Mouse (Mus musculus) liver, embryonic 14.5 days (tissue): ENCODE measurements at regions not wholly inside any gene's neighbourhood (a gene's known extent, or its start where the extent isn't known, plus 50 kb on each side); places are given as distances from the start of the nearest gene placed in this dataset.

Experiments used
- ATAC-seq: fragments of 200-750 bp; cut with Nextera tagmentation; 2 replicates; pipeline ENCODE4 v1.8.0; 2017; ENCODE audit warnings: moderate number of reproducible peaks, mild to moderate bottlenecking, moderate library complexity; ENCODE audit not compliant: insufficient read depth
- DNase-seq, 3 experiments: peaks; one replicate each; pipeline ENCODE4 v3.0.0-alpha.2; 2012 to 2013; ENCODE audit warnings: low read depth in 3 of 3, low spot score in 3 of 3
- H3K27ac ChIP-seq: fragments of 300-500 bp; sonication (generic); 2 replicates; pipeline ENCODE4 v1.5.1; 2014; ENCODE audit warnings: moderate library complexity, mild to moderate bottlenecking, control low read depth, inconsistent platforms
- H3K27me3 ChIP-seq: fragments of 300-500 bp; sonication (generic); 2 replicates; pipeline ENCODE4 v1.6.1; 2014; ENCODE audit warnings: mild to moderate bottlenecking, low read length, moderate library complexity; ENCODE audit not compliant: control insufficient read depth, insufficient read depth
- H3K36me3 ChIP-seq: fragments of 300-500 bp; sonication (generic); replicated peaks from 2 replicates; pipeline ENCODE4 v1.6.1; 2014; ENCODE audit warnings: low read depth; ENCODE audit not compliant: control insufficient read depth, insufficient read depth
- H3K4me1 ChIP-seq, 2 experiments: fragments of 200-500 bp in 1 of 2; fragments of 300-500 bp in 1 of 2; sonication (generic) in 1 of 2; replicated peaks; 2 replicates each; pipeline ENCODE4 v1.6.1; 2012 to 2014; ENCODE audit warnings: antibody characterized with exemption in 1 of 2, inconsistent platforms in 1 of 2, low read length in 1 of 2; ENCODE audit not compliant: control insufficient read depth in 2 of 2, insufficient read depth in 2 of 2
- H3K4me2 ChIP-seq: fragments of 300-500 bp; sonication (generic); 2 replicates; pipeline ENCODE4 v1.6.1; 2014; ENCODE audit warnings: low read depth, mild to moderate bottlenecking, control low read depth, moderate library complexity
- H3K4me3 ChIP-seq, 2 experiments: fragments of 200-500 bp in 1 of 2; fragments of 300-500 bp in 1 of 2; sonication (generic) in 1 of 2; 2 replicates each; pipeline ENCODE4 v1.5.1; 2012 to 2014; ENCODE audit warnings: low read depth in 2 of 2, low read length in 2 of 2, mild to moderate bottlenecking in 2 of 2, control low read depth in 1 of 2, inconsistent platforms in 1 of 2, moderate library complexity in 1 of 2; ENCODE audit not compliant: insufficient read depth in 1 of 2
- H3K9ac ChIP-seq: fragments of 300-500 bp; sonication (generic); replicated peaks from 2 replicates; pipeline ENCODE4 v1.6.1; 2014; ENCODE audit warnings: mild to moderate bottlenecking, control low read depth, moderate library complexity
- H3K9me3 ChIP-seq: fragments of 300-500 bp; sonication (generic); 2 replicates; pipeline ENCODE4 v1.6.1; 2016; ENCODE audit warnings: low read length, mixed read lengths; ENCODE audit not compliant: control insufficient read depth
- CTCF ChIP-seq: IDR thresholded peaks from 2 replicates; pipeline ENCODE4 v1.5.1; 2016; ENCODE audit warnings: antibody characterized with exemption, low read depth, control low read depth
- EP300 ChIP-seq: IDR thresholded peaks from 2 replicates; pipeline ENCODE4 v1.6.1; 2016; ENCODE audit warnings: antibody characterized with exemption, low read depth
- WGBS: fragments of 180-500 bp; shearing (Covaris S2); extraction: QIAGEN DNeasy Blood & Tissue Kit; methylation state at CpG from one replicate; pipeline ENCODE4 v1.1.7; 2014; ENCODE audit not compliant: insufficient replicate concordance; 5-methylcytosine and 5-hydroxymethylcytosine counted together

GRCm38 (mm10) chr4:58728641-58729040 is 58.9 kb downstream of the Olfr267 start:
- Histone ChIP-seq H3K27ac (no peak overlapping the region), H3K4me3 (no peak overlapping the region), H3K36me3 (no peaks in the 10 kb centered on the region), H3K9ac (no peak overlapping the region), H3K27me3 (no peaks in the 10 kb centered on the region), H3K9me3 (no peaks in the 10 kb centered on the region), H3K4me2 (no peak overlapping the region), H3K4me1 (no peaks in the 10 kb centered on the region; a peak in 1 of 4 replicates)
- no peak for TF ChIP-seq EP300
- DNase-seq (no peak), ATAC-seq (no peak)
- 0% methylated on average over 1 of the region's 1 CpGs for WGBS

GRCm38 (mm10) chr4:58726424-58726823 is 61.1 kb downstream of the Olfr267 start:
- H3K36me3 ChIP-seq = no peaks in the 10 kb centered on the region
- DNase-seq (no peak), ATAC-seq (no peak)
- H3K9me3 ChIP-seq = no peaks in the 10 kb centered on the region
- H3K9ac ChIP-seq = no peak overlapping the region
- H3K27me3 ChIP-seq = no peaks in the 10 kb centered on the region
- H3K27ac ChIP-seq = no peak overlapping the region
- no peaks in the 10 kb centered on the region; a peak in 1 of 4 replicates for H3K4me1 ChIP-seq
- WGBS = 74% methylated on average over 2 of the region's 2 CpGs
- TF ChIP-seq CTCF (no peak), EP300 (no peak)
- H3K4me3 ChIP-seq = no peak overlapping the region
- no peak overlapping the region for H3K4me2 ChIP-seq

GRCm38 (mm10) chr4:58722772-58723171 is 64.7 kb downstream of the Olfr267 start:
- DNase-seq (no peak), ATAC-seq (no peak)

GRCm38 (mm10) chr4:58720682-58721081 is 66.8 kb downstream of the Olfr267 start:
- DNase-seq (no peak), ATAC-seq (no peak)
- H3K9me3 ChIP-seq = no peaks in the 10 kb centered on the region
- no peaks in the 10 kb centered on the region for H3K4me1 ChIP-seq
- no peak overlapping the region for H3K9ac ChIP-seq
- H3K4me3 ChIP-seq = no peak overlapping the region
- no peak for TF ChIP-seq EP300
- no peak for TF ChIP-seq CTCF
- no peak overlapping the region for H3K27ac ChIP-seq
- H3K4me2 ChIP-seq = no peak overlapping the region
- WGBS = 72% methylated on average over 8 of the region's 8 CpGs
- H3K36me3 ChIP-seq = no peaks in the 10 kb centered on the region
- H3K27me3 ChIP-seq = no peaks in the 10 kb centered on the region

More at GRCm38 (mm10) chr4:58722772-58723171, 64.7 kb downstream of the Olfr267 start:
- 21% methylated on average over 9 of the region's 9 CpGs for WGBS
- Histone ChIP-seq H3K36me3 (no peaks in the 10 kb centered on the region), H3K4me3 (no peak overlapping the region), H3K27ac (no peak overlapping the region), H3K27me3 (no peaks in the 10 kb centered on the region), H3K9me3 (no peaks in the 10 kb centered on the region), H3K4me1 (no peaks in the 10 kb centered on the region), H3K4me2 (no peak overlapping the region), H3K9ac (no peak overlapping the region)
- TF ChIP-seq CTCF (no peak), EP300 (no peak)

GRCm38 (mm10) chr4:58716426-58716825 is 71.1 kb downstream of the Olfr267 start:
- H3K4me1 ChIP-seq = no peaks in the 10 kb centered on the region
- no peak for TF ChIP-seq CTCF
- TF ChIP-seq EP300 = no peak
- no peak overlapping the region for H3K4me2 ChIP-seq
- no peaks in the 10 kb centered on the region for H3K9me3 ChIP-seq
- no peaks in the 10 kb centered on the region for H3K27me3 ChIP-seq
- H3K4me3 ChIP-seq = no peak overlapping the region
- no peaks in the 10 kb centered on the region for H3K36me3 ChIP-seq
- DNase-seq = no peak
- no peak overlapping the region for H3K9ac ChIP-seq
- 59% methylated on average over 11 of the region's 11 CpGs for WGBS
- no peak overlapping the region for H3K27ac ChIP-seq
- no peak for ATAC-seq
